Comparison of ENCODE assay signal across 8 mouse cellular contexts in the genomic region with DNA sequence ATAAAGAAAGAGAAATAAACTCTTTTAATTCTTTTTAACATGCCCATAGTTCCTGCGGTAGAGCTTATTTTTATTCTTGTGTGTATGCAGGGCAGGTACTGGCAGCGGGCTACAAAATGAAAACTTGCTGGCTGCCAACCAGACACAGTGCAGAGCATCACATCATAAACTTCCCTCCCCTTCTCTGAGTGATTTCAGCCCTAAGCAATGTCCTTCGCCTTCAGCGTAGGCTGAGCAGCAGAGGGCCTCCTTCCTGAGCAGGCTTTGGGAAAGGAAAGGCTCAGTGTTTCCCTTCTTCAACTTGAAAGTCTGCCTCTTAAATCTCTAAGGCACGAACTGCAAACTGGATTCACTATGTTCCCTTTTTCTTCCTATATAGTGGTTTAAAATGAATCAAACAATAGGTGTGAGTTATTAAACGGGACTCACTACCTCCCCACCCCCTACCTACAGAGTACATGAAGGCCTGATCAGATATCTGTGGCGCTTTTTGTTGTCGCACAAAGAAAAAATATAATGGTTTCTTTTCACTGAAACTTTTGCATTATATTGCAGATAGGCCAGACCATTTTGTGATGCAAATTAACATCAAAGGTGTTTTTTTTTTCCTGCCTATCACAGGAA. TPM values are rescaled to one million over a fixed set of nuclear protein-coding genes. Genes with fewer than 3 reads are reported as not detected.
DNase-seq lines count a peak whose midpoint lies in the region; ATAC-seq lines count a peak whose summit lies in the region.

No protein-coding gene starts in this region.

- H3K27ac ChIP-seq in forebrain, embryonic 16.5 days (ENCODE audit: low read length) = peak overlapping the region; percentile 41
- H3K27ac ChIP-seq in forebrain, embryonic 13.5 days = no peak overlapping the region
- H3K27ac ChIP-seq in intestine, embryonic 16.5 days (ENCODE audit: low read length) = no peak overlapping the region
- H3K27ac ChIP-seq in midbrain, embryonic 13.5 days = no peak overlapping the region

- H3K27me3 ChIP-seq in forebrain, embryonic 16.5 days (replicated peaks; ENCODE audit: control insufficient read depth, insufficient read depth, low read length) = no peaks in the 10 kb centered on the region
- no peaks in the 10 kb centered on the region for H3K27me3 ChIP-seq in forebrain, embryonic 13.5 days
- no peaks in the 10 kb centered on the region for H3K27me3 ChIP-seq in intestine, embryonic 16.5 days (replicated peaks; ENCODE audit: control insufficient read depth, insufficient read depth, low read length)
- peaks cover 3% of the 10 kb centered on the region for H3K27me3 ChIP-seq in midbrain, embryonic 13.5 days

- H3K4me3 ChIP-seq in forebrain, embryonic 16.5 days (replicated peaks; ENCODE audit: low read length) = peak overlapping the region; percentile 15; the same call in 1 of the 2 replicates
- no peak overlapping the region for H3K4me3 ChIP-seq in forebrain, embryonic 13.5 days
- no peak overlapping the region for H3K4me3 ChIP-seq in intestine, embryonic 16.5 days (ENCODE audit: low read length)
- H3K4me3 ChIP-seq in midbrain, embryonic 13.5 days (replicated peaks) = no peak overlapping the region

- WGBS in forebrain, embryonic 16.5 days = 40% methylated on average over 8 of the region's 8 CpGs
- WGBS in forebrain, embryonic 13.5 days = 50% methylated on average over 8 of the region's 8 CpGs
- 47% methylated on average over 8 of the region's 8 CpGs for WGBS in intestine, embryonic 16.5 days
- WGBS in midbrain, embryonic 13.5 days = 59% methylated on average over 8 of the region's 8 CpGs

- H3K9me3 ChIP-seq in forebrain, embryonic 16.5 days (ENCODE audit: control insufficient read depth, low read length) = no peaks in the 10 kb centered on the region
- no peaks in the 10 kb centered on the region for H3K9me3 ChIP-seq in forebrain, embryonic 13.5 days (replicated peaks)
- H3K9me3 ChIP-seq in intestine, embryonic 16.5 days (ENCODE audit: control insufficient read depth, low read length) = no peaks in the 10 kb centered on the region
- no peaks in the 10 kb centered on the region for H3K9me3 ChIP-seq in midbrain, embryonic 13.5 days

- H3K4me1 ChIP-seq in forebrain, embryonic 16.5 days (replicated peaks; ENCODE audit: control insufficient read depth, insufficient read depth, low read length) = peaks cover 4% of the 10 kb centered on the region; the same call in 1 of the 2 replicates
- no peaks in the 10 kb centered on the region for H3K4me1 ChIP-seq in forebrain, embryonic 13.5 days
- no peaks in the 10 kb centered on the region for H3K4me1 ChIP-seq in intestine, embryonic 16.5 days (ENCODE audit: control insufficient read depth, insufficient read depth, low read length)
- no peaks in the 10 kb centered on the region for H3K4me1 ChIP-seq in midbrain, embryonic 13.5 days (replicated peaks)

- DNase-seq in B cell, adult 2 months = peak; percentile 36 to 38
- peak; percentile 48 for DNase-seq in lung, postnatal 14 days

- peak overlapping the region; percentile 37 for H3K4me2 ChIP-seq in forebrain, embryonic 16.5 days (ENCODE audit: low read length)
- H3K4me2 ChIP-seq in forebrain, embryonic 13.5 days = no peak overlapping the region
- H3K4me2 ChIP-seq in intestine, embryonic 16.5 days (ENCODE audit: low read depth, low read length) = no peak overlapping the region
- no peak overlapping the region for H3K4me2 ChIP-seq in midbrain, embryonic 13.5 days (replicated peaks)

- no peak for ATAC-seq in forebrain, embryonic 16.5 days
- ATAC-seq in forebrain, embryonic 13.5 days = no peak
- 0 out of 2 replicates have a peak, but pooled peaks have one; percentile 52 for ATAC-seq in erythroid progenitor cell, adult 5-6 weeks (replicated peaks; ENCODE audit: low FRiP score, poor library complexity, severe bottlenecking)
- peak; percentile 72 for ATAC-seq in intestine, embryonic 16.5 days
- no peak for ATAC-seq in midbrain, embryonic 13.5 days
- ATAC-seq in inflammation-experienced regulatory T-cells, adult 6 months = no peak

- H3K9ac ChIP-seq in forebrain, embryonic 16.5 days (replicated peaks; ENCODE audit: low read depth, low read length) = peak overlapping the region; percentile 39; the same call in 1 of the 2 replicates
- H3K9ac ChIP-seq in forebrain, embryonic 13.5 days = no peak overlapping the region
- no peak overlapping the region for H3K9ac ChIP-seq in intestine, embryonic 16.5 days (ENCODE audit: low read depth, low read length)
- H3K9ac ChIP-seq in midbrain, embryonic 13.5 days (replicated peaks) = no peak overlapping the region

- H3K36me3 ChIP-seq in forebrain, embryonic 16.5 days (ENCODE audit: control insufficient read depth, insufficient read depth) = no peaks in the 10 kb centered on the region
- no peaks in the 10 kb centered on the region for H3K36me3 ChIP-seq in forebrain, embryonic 13.5 days (ENCODE audit: poor library complexity, severe bottlenecking)
- no peaks in the 10 kb centered on the region for H3K36me3 ChIP-seq in intestine, embryonic 16.5 days (ENCODE audit: control insufficient read depth, insufficient read depth, low read length)
- no peaks in the 10 kb centered on the region for H3K36me3 ChIP-seq in midbrain, embryonic 13.5 days

RNA-seq across cellular contexts. Expression of gene Mef2c, which starts 28.2 kb away (rescaled TPM):
- 300 and 367 TPM in 2 replicates for polyA plus RNA-seq in forebrain, embryonic 16.5 days (2015; fragmentation: Nextera tagmentation; extraction: Ambion mirVana)
- polyA plus RNA-seq in forebrain, embryonic 13.5 days (2015; fragmentation: Nextera tagmentation; extraction: Ambion mirVana) = 58.2 and 60.4 TPM in 2 replicates
- total RNA-seq in erythroid progenitor cell, adult 5-6 weeks (2015; ENCODE audit: low replicate concordance) = 14.7 and 15.1 TPM in 2 replicates
- 5.9 and 9.8 TPM in 2 replicates for total RNA-seq in erythroid progenitor cell, adult 5-6 weeks (2017; ENCODE audit: low replicate concordance)
- polyA plus RNA-seq in intestine, embryonic 16.5 days (2015; fragmentation: Nextera tagmentation; extraction: Ambion mirVana) = 26.3 and 30.6 TPM in 2 replicates
- 12.9 and 15.2 TPM in 2 replicates for polyA plus RNA-seq in midbrain, embryonic 13.5 days (2015; fragmentation: Nextera tagmentation; extraction: Ambion mirVana)
- polyA plus RNA-seq in inflammation-experienced regulatory T-cells, adult 6 months (2017; shearing (Covaris generic)) = 1 to 10 TPM in 2 of 3 experiments, under 1 TPM in 1; 0.60 to 6.2 (median 4.6) TPM

Comparison
In these comparisons a context has a peak if more than half of its experiments do, and no peak if none do; other contexts are left out.
1. ATAC-seq: peak in erythroid progenitor cell, adult 5-6 weeks (single experiment) and intestine, embryonic 16.5 days (single experiment); none in forebrain, embryonic 16.5 days (single experiment), forebrain, embryonic 13.5 days (single experiment), midbrain, embryonic 13.5 days (single experiment) and inflammation-experienced regulatory T-cells, adult 6 months (single experiment).